Comparison of ENCODE assay signal across 8 mouse cellular contexts in genomic region chr2:166780980-166781578, GRCm38 (mm10). TPM values are rescaled to one million over a fixed set of nuclear protein-coding genes. Genes with fewer than 3 reads are reported as not detected.
DNase-seq lines count a peak whose midpoint lies in the region; ATAC-seq and TF ChIP-seq lines count a peak whose summit lies in the region.
"Had no signal": no experiment of that assay in that cellular context is flagged by ENCODE, and none has a peak within 500 bp of the region (broad histone marks: within the 10 kb centered on the region; RNA-seq: fewer than 3 reads in every experiment).

No protein-coding gene starts in this region.

- no peaks in the 10 kb centered on the region for H3K36me3 ChIP-seq in MEL (ENCODE audit: control insufficient read depth in 1 of 2, insufficient read depth in 2 of 2, low read length in 2 of 2)
- no peaks in the 10 kb centered on the region for H3K36me3 ChIP-seq in heart, postnatal 0 days (replicated peaks; ENCODE audit: control insufficient read depth, insufficient read depth, low read length)
- H3K36me3 ChIP-seq: limb, embryonic 15.5 days had no signal

- H3K27me3 ChIP-seq in MEL (ENCODE audit: control insufficient read depth in 1 of 2, insufficient read depth in 2 of 2, low read length in 2 of 2) = no peaks in the 10 kb centered on the region
- no peaks in the 10 kb centered on the region for H3K27me3 ChIP-seq in heart, postnatal 0 days (ENCODE audit: control insufficient read depth, insufficient read depth, low read length)

- DNase-seq in MEL (ENCODE audit: low read depth, low spot score) = peak; percentile 71
- peak; percentile 40 for DNase-seq in heart, postnatal 0 days (ENCODE audit: low spot score)
- DNase-seq in layer of hippocampus, postnatal 10 days (ENCODE audit: low spot score in 2 of 2) = peak; percentile 86 to 88
- peak; percentile 57 for DNase-seq in skeletal muscle tissue, adult 2 months (ENCODE audit: low read depth, low spot score)

- H3K79me2 ChIP-seq in MEL (ENCODE audit: control insufficient read depth, insufficient read depth, low read length, poor library complexity) = no peaks in the 10 kb centered on the region

- peak; percentile 98 for TF ChIP-seq RAD21 in MEL (IDR thresholded peaks at IDR 0.05; ENCODE audit: low read depth, low read length)

- no peak for TF ChIP-seq POLR2A in MEL (IDR thresholded peaks at IDR 0.05; ENCODE audit: control insufficient read depth in 1 of 2, insufficient read depth in 1 of 2, low read depth in 1 of 2, low read length in 2 of 2, poor library complexity in 1 of 2)
- TF ChIP-seq POLR2A in bone marrow, adult 2 months (IDR thresholded peaks at IDR 0.05; ENCODE audit: borderline replicate concordance, control insufficient read depth, low read depth, low read length) = no peak

- H3K9ac ChIP-seq in MEL (ENCODE audit: control insufficient read depth, low read depth, low read length, poor library complexity, severe bottlenecking) = no peak overlapping the region
- no peak overlapping the region for H3K9ac ChIP-seq in heart, postnatal 0 days (replicated peaks; ENCODE audit: low read depth, low read length)
- H3K9ac ChIP-seq: limb, embryonic 15.5 days had no signal

- no peak for TF ChIP-seq EP300 in MEL (IDR thresholded peaks at IDR 0.05; ENCODE audit: low read depth in 1 of 2, low read length in 2 of 2)
- no peak for TF ChIP-seq EP300 in heart, postnatal 0 days (IDR thresholded peaks at IDR 0.05; ENCODE audit: low read depth)

- H3K4me3 ChIP-seq in MEL (ENCODE audit: control insufficient read depth in 1 of 2, insufficient read depth in 1 of 2, low read depth in 2 of 2, low read length in 2 of 2) = no peak overlapping the region
- H3K4me3 ChIP-seq in bone marrow, adult 2 months (replicated peaks; ENCODE audit: control insufficient read depth, low read depth, low read length) = no peak overlapping the region
- H3K4me3 ChIP-seq in heart, postnatal 0 days (ENCODE audit: low read depth, low read length) = no peak overlapping the region
- H3K4me3 ChIP-seq: limb, embryonic 15.5 days had no signal

- peak; percentile 96 to 99 (median 99) for TF ChIP-seq CTCF in MEL (IDR thresholded peaks at IDR 0.05 in 2 of 3, conservative IDR thresholded peaks at IDR 0.05 in 1 of 3; ENCODE audit: control insufficient read depth in 1 of 3, insufficient read depth in 1 of 3, low read depth in 2 of 3, low read length in 3 of 3, poor library complexity in 1 of 3, severe bottlenecking in 1 of 3)
- peak; percentile 97 for TF ChIP-seq CTCF in bone marrow, adult 2 months (IDR thresholded peaks at IDR 0.05; ENCODE audit: control insufficient read depth, insufficient read depth, low read length)
- TF ChIP-seq CTCF in heart, postnatal 0 days (IDR thresholded peaks at IDR 0.05; ENCODE audit: low read depth) = peak; percentile 97

- peak; percentile 80 for ATAC-seq in erythroblast, adult 5-6 weeks (replicated peaks; ENCODE audit: low FRiP score, poor library complexity, severe bottlenecking)
- ATAC-seq in heart, postnatal 0 days (ENCODE audit: insufficient read depth, low read depth) = peak; percentile 33; the same call in 1 of the 2 replicates
- peak; percentile 82 for ATAC-seq in megakaryocyte, adult 5-6 weeks (ENCODE audit: poor library complexity, severe bottlenecking)

- H3K27ac ChIP-seq in MEL (ENCODE audit: control insufficient read depth, low read depth, low read length) = no peak overlapping the region
- no peak overlapping the region for H3K27ac ChIP-seq in bone marrow, adult 2 months (ENCODE audit: control insufficient read depth, insufficient read depth, low read depth, low read length, poor library complexity)
- H3K27ac ChIP-seq in heart, postnatal 0 days (ENCODE audit: low read depth) = no peak overlapping the region
- H3K27ac ChIP-seq: limb, embryonic 15.5 days had no signal

- no peaks in the 10 kb centered on the region for H3K9me3 ChIP-seq in MEL (replicated peaks; ENCODE audit: insufficient read depth, low read length)
- H3K9me3 ChIP-seq in heart, postnatal 0 days (replicated peaks; ENCODE audit: control insufficient read depth, low read length) = no peaks in the 10 kb centered on the region
- H3K9me3 ChIP-seq: limb, embryonic 15.5 days had no signal

- H3K4me2 ChIP-seq in heart, postnatal 0 days (ENCODE audit: low read depth, low read length) = no peak overlapping the region
- H3K4me2 ChIP-seq: limb, embryonic 15.5 days had no signal

- peaks cover 0 to 5% of the 10 kb centered on the region in 2 experiments; a peak in 1 of 4 replicates for H3K4me1 ChIP-seq in MEL (ENCODE audit: control insufficient read depth in 1 of 2, insufficient read depth in 2 of 2, low read length in 2 of 2)
- peaks cover 2% of the 10 kb centered on the region for H3K4me1 ChIP-seq in bone marrow, adult 2 months (ENCODE audit: control insufficient read depth, insufficient read depth, low read length)
- no peaks in the 10 kb centered on the region for H3K4me1 ChIP-seq in heart, postnatal 0 days (ENCODE audit: control insufficient read depth, insufficient read depth)

- WGBS in bone marrow, adult 2 months = 16% methylated on average over 9 of the region's 9 CpGs
- 13% methylated on average over 9 of the region's 9 CpGs for WGBS in heart, postnatal 0 days

TF ChIP-seq in MEL, 35 proteins besides CTCF, POLR2A, EP300 and RAD21:
- no peak for TF ChIP-seq KAT2A (conservative IDR thresholded peaks at IDR 0.05; ENCODE audit: low read depth, low read length)
- no peak for TF ChIP-seq ETS1 (IDR thresholded peaks at IDR 0.05; ENCODE audit: low read depth, low read length)
- TF ChIP-seq ELF1 (IDR thresholded peaks at IDR 0.05; ENCODE audit: low read depth, low read length) = no peak
- TF ChIP-seq MAZ (IDR thresholded peaks at IDR 0.05; ENCODE audit: low read depth, low read length) = 0 out of 2 replicates have a peak, but pooled peaks have one; percentile 22
- TF ChIP-seq UBTF (IDR thresholded peaks at IDR 0.05; ENCODE audit: borderline replicate concordance, insufficient read depth, low read depth, low read length) = no peak
- peak; percentile 23; the same call in 1 of the 2 replicates for TF ChIP-seq HCFC1 (IDR thresholded peaks at IDR 0.05; ENCODE audit: low read depth, low read length)
- TF ChIP-seq ZC3H11A (IDR thresholded peaks at IDR 0.05; ENCODE audit: low read depth, low read length) = peak; percentile 98
- TF ChIP-seq BHLHE40 (IDR thresholded peaks at IDR 0.05; ENCODE audit: borderline replicate concordance, low read depth, low read length) = no peak
- TF ChIP-seq MYC (IDR thresholded peaks at IDR 0.05; ENCODE audit: low read depth, low read length) = no peak
- TF ChIP-seq NELFE (IDR thresholded peaks at IDR 0.05; ENCODE audit: low read depth, low read length) = no peak
- no peak for TF ChIP-seq ZKSCAN1 (IDR thresholded peaks at IDR 0.05; ENCODE audit: low read depth, low read length)
- peak; percentile 100 for TF ChIP-seq SMC3 (IDR thresholded peaks at IDR 0.05; ENCODE audit: low read depth, low read length)
- TF ChIP-seq NRF1 (IDR thresholded peaks at IDR 0.05; ENCODE audit: insufficient read depth, low read depth, low read length, poor library complexity, severe bottlenecking) = no peak

RNA-seq across cellular contexts. Expression of gene Trp53rkb, which starts 11.3 kb away (rescaled TPM):
- 7.6 and 8.9 TPM in 2 replicates for total RNA-seq in MEL (2012; rRNA removed)
- polyA plus RNA-seq in MEL (2012; ENCODE audit: insufficient read depth in 1 of 2, insufficient read length in 2 of 2, low read depth in 1 of 2, low replicate concordance in 2 of 2, missing spikeins in 1 of 2) = 1 to 10 TPM in 1 of 2 experiments, not detected in 1; 6.8 TPM
- 2.6 and 6.6 TPM in 2 replicates for polyA plus RNA-seq in bone marrow, adult 2 months (2011; ENCODE audit: insufficient read depth, insufficient read length, low replicate concordance, missing spikeins)
- total RNA-seq in erythroblast, adult 5-6 weeks (2015; ENCODE audit: low replicate concordance) = 0.38 and 1.0 TPM in 2 replicates
- total RNA-seq in erythroblast, adult 5-6 weeks (2017; ENCODE audit: low replicate concordance) = not detected in 2 replicates
- 5.6 and 6.2 TPM in 2 replicates for total RNA-seq in heart, postnatal 0 days (2014; rRNA removed; ENCODE audit: low replicate concordance)
- 3.9 TPM in 2 replicates for polyA plus RNA-seq in heart, postnatal 0 days (2015; fragmentation: Nextera tagmentation; extraction: Ambion mirVana)
- 1 to 10 TPM; 5.8 to 7.7 TPM for total RNA-seq in layer of hippocampus, postnatal 10 days (2021)
- total RNA-seq in megakaryocyte, adult 5-6 weeks (2015) = 2.1 and 4.5 TPM in 2 replicates
- total RNA-seq in megakaryocyte, adult 5-6 weeks (2017) = 1.5 and 2.0 TPM in 2 replicates

RNA-seq across cellular contexts. Expression of gene Arfgef2, which starts 24.3 kb away (rescaled TPM):
- 18.3 and 19.1 TPM in 2 replicates for total RNA-seq in MEL (2012; rRNA removed)
- 10 to 100 TPM; 24.5 to 27.4 TPM for polyA plus RNA-seq in MEL (2012; ENCODE audit: insufficient read depth in 1 of 2, insufficient read length in 2 of 2, low read depth in 1 of 2, low replicate concordance in 2 of 2, missing spikeins in 1 of 2)
- polyA plus RNA-seq in bone marrow, adult 2 months (2011; ENCODE audit: insufficient read depth, insufficient read length, low replicate concordance, missing spikeins) = 5.4 and 18.3 TPM in 2 replicates
- total RNA-seq in erythroblast, adult 5-6 weeks (2015; ENCODE audit: low replicate concordance) = 6.9 and 9.4 TPM in 2 replicates
- 5.6 and 7.1 TPM in 2 replicates for total RNA-seq in erythroblast, adult 5-6 weeks (2017; ENCODE audit: low replicate concordance)
- 15.4 and 15.5 TPM in 2 replicates for total RNA-seq in heart, postnatal 0 days (2014; rRNA removed; ENCODE audit: low replicate concordance)
- polyA plus RNA-seq in heart, postnatal 0 days (2015; fragmentation: Nextera tagmentation; extraction: Ambion mirVana) = 4.2 and 5.2 TPM in 2 replicates
- total RNA-seq in layer of hippocampus, postnatal 10 days (2021) = 10 to 100 TPM; 35.9 to 39.7 TPM
- total RNA-seq in megakaryocyte, adult 5-6 weeks (2015) = 13.0 and 13.9 TPM in 2 replicates
- total RNA-seq in megakaryocyte, adult 5-6 weeks (2017) = 11.5 and 18.7 TPM in 2 replicates
